Mouse (Mus musculus) CD4-positive, CD25-positive, alpha-beta regulatory T cell, adult 4 months (primary cell): ENCODE results near the gene Vwf. TPM values are rescaled to one million over a fixed set of nuclear protein-coding genes. Genes with fewer than 3 reads are reported as not detected.

Experiments used
- ATAC-seq: one replicate; pipeline ENCODE4 v1.8.0; 2017
- polyA plus RNA-seq, 2 experiments: library from polyadenylated mRNA; unstranded; fragments of 100-300 nt; shearing (Covaris generic); gene quantifications; one replicate each; pipeline ENCODE4 v1.2.1; 2017

Gene Vwf
- polyA plus RNA-seq, 2 experiments from 2014 or later: not detected

DNA sequence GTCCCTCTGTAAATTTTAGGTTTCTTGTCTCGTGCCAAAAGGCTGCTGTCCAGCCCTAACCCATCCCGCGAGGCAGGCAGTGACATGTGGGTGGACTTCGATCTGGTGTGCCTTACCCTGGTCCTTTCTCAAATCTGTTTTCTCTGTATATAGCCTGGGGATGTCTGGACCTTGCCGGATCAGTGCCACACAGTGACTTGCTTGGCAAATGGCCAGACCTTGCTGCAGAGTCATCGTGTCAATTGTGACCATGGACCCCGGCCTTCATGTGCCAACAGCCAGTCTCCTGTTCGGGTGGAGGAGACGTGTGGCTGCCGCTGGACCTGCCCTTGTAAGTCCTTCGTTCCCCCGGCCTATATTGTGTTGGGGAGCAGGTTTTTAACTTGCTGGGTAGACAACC is 102.4 kb downstream of the Vwf start:
- ATAC-seq: no peak

DNA sequence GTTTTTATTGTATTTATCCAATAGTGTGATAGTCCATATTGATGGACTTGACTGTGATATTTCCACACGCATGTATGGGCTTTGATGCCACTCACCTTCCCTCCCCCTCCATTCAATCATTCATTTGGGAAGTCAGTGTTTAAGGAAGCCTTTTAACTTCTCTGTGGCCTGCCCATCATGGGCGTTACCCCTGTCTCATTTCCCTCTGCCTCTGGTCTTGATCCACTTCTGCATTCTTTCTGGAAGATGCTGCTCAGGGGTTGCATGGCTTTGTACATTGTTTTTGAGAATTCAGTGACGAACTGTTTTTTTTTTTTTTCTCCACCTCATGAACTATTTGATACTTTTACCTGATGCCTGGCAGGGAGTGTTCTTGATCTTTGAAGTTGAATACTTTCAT is 104.8 kb downstream of the Vwf start:
- ATAC-seq: no peak

DNA sequence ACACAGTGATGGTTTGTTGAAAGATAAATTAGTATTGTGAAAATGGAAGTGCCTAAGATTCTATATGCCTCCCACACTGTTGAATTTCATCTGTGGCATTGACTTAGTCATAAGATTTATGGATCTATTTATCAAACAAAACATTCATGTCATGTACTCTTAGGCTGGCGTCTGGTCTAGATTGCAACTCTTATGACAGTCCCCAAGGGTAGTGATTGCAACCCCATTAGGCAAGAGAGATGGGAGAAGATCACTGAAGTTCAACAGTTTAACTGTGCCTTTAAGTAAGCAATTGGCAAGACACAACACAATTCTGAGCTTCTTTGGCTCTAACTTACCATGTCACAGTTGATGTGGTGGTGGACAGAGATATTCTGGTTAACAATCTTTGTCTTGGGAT is 106.8 kb downstream of the Vwf start:
- no peak for ATAC-seq

DNA sequence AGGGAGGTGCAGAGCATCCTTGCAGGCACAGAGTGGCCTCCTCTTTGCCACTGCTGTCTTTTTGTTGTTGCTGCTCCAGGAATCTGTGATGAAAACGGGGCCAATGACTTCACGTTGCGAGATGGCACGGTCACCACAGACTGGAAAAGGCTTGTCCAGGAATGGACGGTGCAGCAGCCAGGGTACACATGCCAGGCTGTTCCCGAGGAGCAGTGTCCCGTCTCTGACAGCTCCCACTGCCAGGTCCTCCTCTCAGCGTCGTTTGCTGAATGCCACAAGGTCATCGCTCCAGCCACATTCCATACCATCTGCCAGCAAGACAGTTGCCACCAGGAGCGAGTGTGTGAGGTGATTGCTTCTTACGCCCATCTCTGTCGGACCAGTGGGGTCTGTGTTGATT is 110.3 kb downstream of the Vwf start:
- ATAC-seq: no peak

DNA sequence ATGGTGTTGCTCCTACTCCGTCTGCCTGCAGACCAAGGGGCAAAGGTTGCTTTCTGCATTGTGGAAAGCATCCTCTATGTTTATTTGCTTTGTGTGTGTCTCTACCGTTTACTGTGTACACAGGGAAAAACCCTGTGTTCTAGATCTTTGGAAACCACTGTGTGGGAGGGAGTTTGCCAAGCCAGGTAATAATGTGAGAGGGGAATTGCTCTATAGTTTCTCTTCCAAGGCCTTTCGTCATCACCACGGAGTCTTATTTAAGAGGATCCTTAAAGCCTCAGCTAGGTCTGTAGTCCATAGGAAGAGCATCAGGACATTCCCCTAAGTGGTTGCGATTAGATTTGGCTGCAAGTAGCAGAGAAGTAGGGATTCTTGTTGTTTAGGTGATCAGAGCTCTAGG is 111.4 kb downstream of the Vwf start:
- ATAC-seq: no peak

DNA sequence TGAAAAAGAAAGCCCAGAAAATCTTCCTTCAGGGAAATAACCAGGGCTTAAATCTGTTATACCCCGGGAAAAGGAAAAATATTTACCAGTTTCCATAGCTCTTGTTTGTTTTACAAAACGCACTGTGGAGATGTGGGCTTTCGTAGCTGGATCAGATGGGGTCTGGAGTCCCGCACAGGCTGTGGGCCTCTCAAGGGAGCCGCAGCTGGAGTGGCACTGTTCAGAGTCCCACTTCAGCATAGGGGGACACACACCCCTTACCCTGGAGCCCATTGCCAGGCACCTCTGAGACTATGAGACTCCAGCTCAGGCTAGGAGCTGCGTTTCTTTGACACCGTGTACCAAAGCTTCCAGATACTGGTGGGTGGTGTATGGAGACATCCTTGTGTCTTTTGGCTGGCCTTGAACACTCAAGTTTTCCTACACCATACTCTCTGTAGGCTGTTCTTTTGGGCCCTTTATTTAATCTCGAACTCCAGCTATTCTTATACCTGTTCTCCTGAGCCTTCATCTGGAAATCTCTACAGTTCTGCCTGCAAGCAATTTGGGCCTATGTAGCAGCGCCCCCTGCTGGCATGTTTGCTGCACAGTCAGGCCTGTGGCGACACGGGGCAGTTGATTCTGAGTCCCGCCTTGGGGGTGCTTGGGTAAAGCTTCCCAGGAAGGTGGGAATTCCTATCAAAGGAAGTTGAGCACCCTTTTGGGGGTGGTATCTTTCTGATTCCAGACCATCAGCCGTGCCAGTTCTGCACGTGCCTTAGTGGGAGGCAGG is 114.7 kb downstream of the Vwf start:
- no peak for ATAC-seq

DNA sequence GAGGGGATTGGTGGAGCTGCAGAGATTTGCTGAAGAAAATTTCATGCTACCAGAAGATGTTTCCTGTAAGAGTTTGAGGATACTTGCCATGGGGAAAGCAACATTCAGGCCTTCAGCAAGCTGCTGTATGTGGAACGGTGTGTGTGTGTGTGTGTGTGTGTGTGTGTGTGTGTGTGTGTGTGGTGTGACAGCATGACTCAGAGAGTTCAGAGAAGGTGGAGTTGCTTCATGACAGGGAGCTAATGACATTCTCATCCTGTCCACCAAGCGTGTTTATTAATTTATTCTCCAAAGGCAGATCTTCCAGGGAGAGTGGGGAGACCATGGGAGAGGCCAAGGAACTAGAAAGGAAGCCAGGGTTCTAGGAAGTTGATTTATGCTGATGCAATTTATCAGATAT is 117.3 kb downstream of the Vwf start:
- ATAC-seq: no peak

DNA sequence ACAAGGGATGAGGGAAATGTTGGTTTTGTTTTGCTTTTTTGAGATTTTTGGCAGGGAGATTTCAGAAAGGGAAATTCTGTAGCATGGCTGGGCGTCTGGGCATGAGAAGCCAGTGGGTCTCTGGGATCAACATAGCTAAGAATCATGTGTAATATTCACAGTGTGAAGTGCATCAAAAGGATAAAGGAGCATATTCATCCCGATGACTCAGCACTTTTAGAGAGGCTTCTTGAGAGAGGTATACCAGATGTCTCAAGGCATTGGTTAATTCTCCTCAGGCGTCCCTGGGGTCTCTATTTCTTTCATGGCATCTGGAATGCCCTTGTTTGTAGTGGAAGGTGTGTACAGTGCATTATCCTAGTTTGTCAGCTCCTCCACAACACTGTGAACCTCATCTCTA is 125.3 kb downstream of the Vwf start:
- no peak for ATAC-seq

DNA sequence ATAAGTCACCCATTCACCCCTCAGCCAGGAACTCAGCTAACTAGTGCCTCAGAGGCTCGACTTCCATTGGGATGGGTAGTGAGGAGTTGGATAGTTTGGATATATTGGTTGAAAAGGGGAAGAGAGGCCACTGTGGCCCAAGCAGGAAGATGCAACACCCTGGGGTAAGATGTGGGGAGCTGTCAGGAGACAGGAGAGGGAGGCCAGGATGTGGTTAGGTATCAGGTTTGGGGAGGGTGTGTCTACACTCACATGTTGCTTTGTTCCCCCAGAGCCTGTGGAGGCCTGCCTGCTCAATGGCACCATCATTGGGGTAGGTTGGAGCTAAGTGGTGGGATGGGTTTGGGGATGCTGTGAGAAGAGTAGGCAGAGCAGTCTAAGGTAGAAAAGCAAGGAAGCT is 131.9 kb downstream of the Vwf start:
- no peak for ATAC-seq

DNA sequence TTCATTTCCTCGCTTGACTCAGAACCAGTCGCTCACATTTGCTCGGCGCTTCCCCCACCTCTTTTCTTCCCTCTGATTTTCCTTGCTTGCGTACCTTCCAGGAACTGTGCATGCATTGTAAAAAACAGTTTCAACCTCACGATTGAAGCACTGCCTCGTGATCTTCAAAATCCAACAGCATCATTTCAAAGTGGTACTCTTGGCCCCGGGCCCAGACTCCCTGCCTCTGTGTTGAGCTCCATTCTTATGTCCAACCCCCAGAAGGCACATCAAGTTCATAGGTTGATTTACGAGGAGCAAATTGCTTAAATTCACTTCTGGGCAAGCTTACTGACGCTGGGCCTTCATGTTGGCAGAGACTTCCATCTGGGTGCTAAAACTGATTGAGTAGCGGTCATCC is 134.0 kb downstream of the Vwf start:
- ATAC-seq: no peak

DNA sequence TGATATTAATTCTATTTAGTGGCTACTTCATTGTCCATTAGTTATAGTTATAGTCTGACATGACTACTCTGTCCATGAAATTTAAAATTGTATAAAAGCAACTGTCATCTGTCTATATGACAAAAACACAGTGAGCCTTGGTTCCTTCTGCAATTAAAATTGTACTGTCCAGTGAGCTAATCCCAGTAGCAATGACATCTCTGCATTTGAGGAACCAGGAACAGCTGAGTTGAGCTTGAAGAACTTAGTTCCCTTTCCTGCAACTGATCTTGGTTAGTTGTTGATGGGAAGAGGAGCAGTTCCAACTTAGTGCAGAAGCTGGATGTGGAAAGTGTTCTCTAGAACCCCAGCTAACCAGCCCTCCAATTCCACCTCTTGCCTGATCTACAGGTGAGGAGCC is 138.8 kb downstream of the Vwf start:
- ATAC-seq: no peak

DNA sequence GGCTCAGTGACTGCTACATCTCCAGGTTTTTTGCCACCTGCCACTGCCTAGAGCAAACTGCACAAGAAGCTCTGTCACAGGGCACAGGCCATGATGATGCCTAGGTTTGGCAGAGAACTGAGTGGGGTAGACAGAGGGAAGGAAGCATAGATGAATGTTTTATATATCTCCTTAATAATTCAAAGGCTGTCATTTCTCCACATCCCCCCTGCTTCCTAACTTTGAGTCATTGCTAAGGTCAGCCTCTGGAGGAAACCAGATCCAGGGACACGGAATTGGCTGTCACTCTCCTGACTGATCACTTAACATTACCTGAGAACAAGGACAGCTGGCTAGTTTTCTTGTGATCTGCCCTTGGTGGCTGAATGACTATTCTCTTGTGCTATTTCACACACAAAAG is 141.4 kb downstream of the Vwf start:
- no peak for ATAC-seq

DNA sequence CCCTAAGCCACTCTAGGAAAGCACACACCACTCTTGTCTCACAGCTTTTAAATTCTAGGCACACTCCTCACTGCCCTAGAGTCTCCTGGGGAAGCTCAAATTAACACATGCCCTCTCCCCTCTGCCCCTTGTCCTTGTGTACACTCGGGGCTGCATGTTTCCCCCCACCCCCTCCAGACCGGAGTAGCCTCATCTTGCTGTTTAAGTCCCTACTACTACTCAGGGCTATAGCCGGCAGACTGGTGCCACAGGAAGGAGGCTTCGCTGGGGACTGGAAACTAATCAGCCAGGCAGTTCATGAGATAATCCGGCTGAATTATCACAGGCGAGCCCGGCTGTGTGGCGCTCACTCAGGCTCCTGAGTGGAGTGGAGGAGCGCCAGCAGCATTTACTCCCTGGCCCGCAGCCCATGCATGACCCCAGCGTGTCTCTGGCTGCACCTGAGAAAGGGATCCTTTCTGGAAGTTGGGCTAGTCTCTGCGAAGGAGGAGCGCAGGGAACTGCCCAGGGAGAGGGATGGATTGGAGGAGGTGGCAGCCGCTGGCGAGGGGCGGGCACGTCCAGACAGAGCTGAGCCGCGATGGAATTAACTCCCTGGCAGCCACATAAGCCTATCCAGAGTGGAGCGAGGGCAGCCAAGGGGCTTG is 143.6 kb downstream of the Vwf start, which contains the start of gene Ano2:
Gene Ano2, plus strand, starts transcription at position 363 of the 647 bp plus-strand sequence.
- ATAC-seq: no peak

DNA sequence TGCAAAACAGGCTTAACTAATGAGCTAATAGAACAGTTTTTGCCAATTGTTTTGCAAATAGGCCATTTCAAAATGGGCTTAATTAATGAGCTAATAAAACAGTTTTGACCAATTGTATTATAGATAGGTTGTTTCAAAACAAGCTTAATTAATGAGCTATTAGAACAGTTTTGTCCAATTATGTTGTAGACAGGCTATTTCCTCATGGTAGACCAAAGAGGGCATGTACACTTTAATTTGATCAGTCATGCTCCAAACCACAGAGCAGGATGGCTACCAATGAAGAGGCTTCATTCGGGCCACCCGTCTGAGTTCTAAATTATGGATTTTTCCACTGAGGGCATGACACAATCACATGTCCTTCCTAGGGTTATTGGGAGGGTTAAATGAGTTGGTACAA is 154.6 kb downstream of the Vwf start:
- ATAC-seq: no peak

DNA sequence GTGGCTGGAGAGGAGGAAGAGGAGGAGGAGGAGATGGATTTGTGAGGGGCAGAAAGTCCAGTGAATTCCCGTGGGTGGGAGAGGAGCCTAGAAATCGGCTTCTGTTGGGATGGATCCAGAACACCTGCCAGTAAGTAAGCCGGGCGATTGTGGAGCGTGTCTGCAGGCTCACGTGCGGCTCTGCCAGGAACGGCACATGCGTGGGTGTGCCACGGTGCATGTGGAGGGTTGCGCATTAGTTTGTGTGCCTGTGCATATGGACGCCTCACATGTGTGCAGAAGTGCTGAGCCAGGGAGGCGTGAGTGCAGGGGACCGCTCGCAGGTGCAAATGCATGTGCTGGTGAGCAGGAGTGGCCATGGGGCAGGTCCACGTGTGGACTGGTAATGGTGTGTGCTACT is 164.7 kb downstream of the Vwf start:
- ATAC-seq: no peak

DNA sequence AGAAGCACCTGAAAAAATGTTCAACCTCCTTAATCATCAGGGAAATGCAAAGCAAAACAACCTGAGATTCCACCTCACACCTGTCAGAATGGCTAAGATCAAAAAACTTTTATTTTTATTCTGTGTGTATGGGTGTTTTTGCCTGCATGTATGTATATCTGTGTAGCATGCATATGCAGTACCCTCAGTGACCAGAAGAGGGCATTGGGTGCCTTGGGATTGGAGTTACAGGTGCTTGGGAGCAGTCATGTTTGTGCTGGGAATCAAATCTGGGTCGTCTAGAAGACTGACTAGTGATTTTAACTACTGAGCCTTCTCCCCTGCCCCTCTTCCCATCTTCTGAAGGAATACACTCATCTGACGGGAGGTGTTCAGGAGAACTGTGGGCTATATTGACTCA is 179.8 kb downstream of the Vwf start:
- ATAC-seq: no peak

DNA sequence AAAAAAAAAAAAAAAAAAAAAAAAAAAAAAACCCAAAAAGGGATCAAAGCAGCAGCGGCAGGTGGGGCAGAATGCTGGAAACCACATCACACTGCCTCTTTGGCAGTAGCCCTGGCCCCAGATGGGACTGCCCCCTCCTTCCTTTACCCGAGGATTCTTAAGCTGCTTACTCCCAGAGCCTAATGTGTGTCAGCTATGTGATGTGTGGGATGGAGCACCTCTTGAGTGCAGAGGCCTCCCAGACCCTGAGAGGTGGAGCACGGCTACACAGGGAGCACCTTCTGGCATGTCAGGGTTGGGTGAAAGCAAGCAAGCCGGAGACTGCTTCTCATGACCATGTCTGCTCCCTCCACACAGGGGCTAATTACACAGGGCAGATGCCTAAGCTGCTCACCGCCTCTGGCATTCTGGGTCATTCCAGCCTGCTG is 180.9 kb downstream of the Vwf start:
- ATAC-seq: no peak

DNA sequence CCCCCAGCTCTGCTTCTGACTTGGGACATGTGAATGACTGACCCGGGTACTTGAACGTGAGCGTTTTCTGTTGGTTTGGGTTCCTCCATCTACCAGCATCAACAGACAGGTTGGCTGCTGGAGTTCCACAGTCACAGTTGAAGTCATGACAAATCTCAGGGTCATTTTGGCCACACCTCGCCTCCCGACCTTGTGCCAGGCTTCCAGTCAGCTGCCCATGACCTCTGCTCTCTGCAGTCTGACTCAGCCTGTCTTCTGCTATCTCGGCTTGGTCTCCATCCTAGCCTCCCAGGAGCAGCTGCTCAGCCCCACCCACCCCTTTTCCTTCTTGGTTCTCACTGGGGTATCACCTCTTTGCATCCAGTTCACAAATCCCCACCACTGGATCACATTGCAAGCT is 182.9 kb downstream of the Vwf start:
- no peak for ATAC-seq

DNA sequence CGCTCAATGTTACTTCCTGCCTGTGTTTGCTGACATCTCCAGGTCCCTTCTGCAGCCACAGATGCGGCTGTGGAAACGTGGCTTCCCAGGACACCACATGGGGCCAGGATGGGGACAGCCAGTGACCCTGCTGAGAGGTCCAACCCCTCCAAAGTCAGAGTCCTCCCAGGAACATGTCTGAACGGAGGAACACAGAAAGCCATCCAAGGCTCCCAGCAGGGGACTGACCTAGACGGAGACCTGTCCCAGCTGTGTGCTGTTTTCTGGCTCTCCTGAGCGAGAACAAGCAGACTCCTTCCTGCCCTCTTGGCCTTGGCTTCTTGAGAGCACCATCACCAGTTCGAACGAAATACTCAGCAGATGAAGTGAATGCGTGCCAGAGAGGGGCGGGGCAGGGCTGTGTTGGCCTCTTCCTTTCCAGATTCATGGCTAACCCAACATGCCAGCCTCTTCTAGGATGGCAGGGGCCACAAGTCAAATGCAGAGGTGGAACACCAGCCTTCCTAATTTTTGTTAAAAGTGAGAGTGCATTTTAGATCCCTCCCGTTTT is 183.5 kb downstream of the Vwf start:
- no peak for ATAC-seq

Other genes starting within 250 kb of the Vwf start
- under 1 TPM in 1 of 2 experiments, not detected in 1; 0.28 TPM for gene Ltbr, start 232.9 kb upstream of the Vwf start, polyA plus RNA-seq
- gene Scnn1a, start 226.1 kb upstream of the Vwf start, polyA plus RNA-seq: not detected
- gene Tnfrsf1a, start 197.4 kb upstream of the Vwf start, polyA plus RNA-seq: 10 to 100 TPM; 24.9 to 43.5 TPM
- under 1 TPM in 1 of 2 experiments, not detected in 1; 0.12 TPM for gene Plekhg6, start 166.0 kb upstream of the Vwf start, polyA plus RNA-seq
- gene Cd9, start 52.0 kb upstream of the Vwf start, polyA plus RNA-seq: 100 to 1,000 TPM in 1 of 2 experiments, 10 to 100 TPM in 1; 98.5 to 108 TPM
- not detected for gene Ano2, start 143.6 kb downstream of the Vwf start, polyA plus RNA-seq